8 mouse cellular contexts compared by ENCODE assay signal in the genomic region with DNA sequence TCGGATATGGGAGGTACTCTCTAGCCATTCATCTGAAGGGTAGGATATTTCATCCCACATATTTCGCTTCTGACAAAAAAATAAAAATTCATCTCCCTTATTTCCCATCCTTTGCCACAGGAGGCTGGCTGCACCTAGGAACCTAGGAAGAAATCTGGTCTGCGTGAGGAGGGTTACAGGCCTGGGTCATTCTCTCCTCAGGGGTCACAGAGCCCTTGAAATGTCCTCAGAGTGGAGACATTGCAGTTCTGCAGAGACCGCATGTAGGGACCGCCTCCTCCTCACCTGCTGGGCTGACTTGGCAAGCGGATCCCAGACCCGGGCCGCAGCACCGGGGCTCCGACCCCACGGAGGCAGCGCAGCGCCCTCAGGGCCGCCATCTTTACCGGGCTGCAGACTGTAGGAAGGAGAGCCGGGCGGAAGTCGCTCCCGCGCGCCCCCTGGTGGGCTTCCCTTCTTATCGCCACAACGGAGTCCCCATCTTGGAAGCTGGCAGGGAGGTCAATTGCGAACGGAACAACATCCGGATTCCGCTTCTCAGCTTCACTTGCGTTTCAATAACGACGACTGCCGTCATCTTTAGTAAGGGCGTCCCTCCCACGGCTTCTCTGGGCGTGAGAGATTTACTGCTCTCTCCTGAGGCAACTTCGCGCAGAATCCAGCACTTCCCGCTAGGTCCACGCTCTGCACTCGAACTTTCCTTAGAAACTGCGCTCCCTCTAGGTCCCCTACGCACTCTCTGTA. TPM values are rescaled to one million over a fixed set of nuclear protein-coding genes. Genes with fewer than 3 reads are reported as not detected.
DNase-seq lines count a peak whose midpoint lies in the region; ATAC-seq lines count a peak whose summit lies in the region.

No protein-coding gene starts in this region.

- WGBS in forebrain, embryonic 14.5 days = under 1% methylated on average over 41 of the region's 41 CpGs
- under 1% methylated on average over 41 of the region's 41 CpGs for WGBS in neural tube, embryonic 15.5 days

- peak; percentile 93 for ATAC-seq in forebrain, embryonic 14.5 days
- peak; percentile 95 for ATAC-seq in neural tube, embryonic 15.5 days (ENCODE audit: low FRiP score)

- DNase-seq in ES-CJ7 (ENCODE audit: low read depth, low spot score) = peak; percentile 99
- DNase-seq in cerebellum, adult 11 months = peak; percentile 98
- peak; percentile 100 for DNase-seq in forebrain, embryonic 14.5 days (ENCODE audit: low spot score)
- peak; percentile 98 to 99 for DNase-seq in heart, postnatal 14 days
- peak; percentile 97 for DNase-seq in layer of hippocampus, adult 11-12 months (ENCODE audit: low spot score)
- peak; percentile 98 to 99 for DNase-seq in lung, adult 18-20 months
- peak; percentile 97 for DNase-seq in testis, postnatal 14 days (ENCODE audit: low spot score)

- peaks cover 29% of the 10 kb centered on the region for H3K4me1 ChIP-seq in forebrain, embryonic 14.5 days (ENCODE audit: control insufficient read depth, insufficient read depth, low read length)
- H3K4me1 ChIP-seq in neural tube, embryonic 15.5 days = peaks cover 50% of the 10 kb centered on the region

- peak overlapping the region; percentile 91 for H3K9ac ChIP-seq in forebrain, embryonic 14.5 days (ENCODE audit: low read length)
- H3K9ac ChIP-seq in neural tube, embryonic 15.5 days (replicated peaks) = peak overlapping the region; percentile 88

- peak overlapping the region; percentile 73 for H3K4me3 ChIP-seq in forebrain, embryonic 14.5 days (ENCODE audit: low read depth, low read length)
- peak overlapping the region; percentile 77 for H3K4me3 ChIP-seq in neural tube, embryonic 15.5 days (replicated peaks)

- peak overlapping the region; percentile 88 for H3K4me2 ChIP-seq in forebrain, embryonic 14.5 days (ENCODE audit: low read length)
- peak overlapping the region; percentile 78 for H3K4me2 ChIP-seq in neural tube, embryonic 15.5 days

- H3K27ac ChIP-seq in forebrain, embryonic 14.5 days (ENCODE audit: low read depth, low read length) = peak overlapping the region; percentile 78
- peak overlapping the region; percentile 84 for H3K27ac ChIP-seq in neural tube, embryonic 15.5 days (replicated peaks)

- H3K36me3 ChIP-seq in forebrain, embryonic 14.5 days (ENCODE audit: control insufficient read depth, insufficient read depth, low read length) = peaks cover 23% of the 10 kb centered on the region
- H3K36me3 ChIP-seq in neural tube, embryonic 15.5 days = peaks cover 22% of the 10 kb centered on the region

- no peaks in the 10 kb centered on the region for H3K27me3 ChIP-seq in forebrain, embryonic 14.5 days (replicated peaks; ENCODE audit: control insufficient read depth, insufficient read depth, low read length)
- H3K27me3 ChIP-seq in neural tube, embryonic 15.5 days (replicated peaks) = no peaks in the 10 kb centered on the region

- H3K9me3 ChIP-seq in forebrain, embryonic 14.5 days (replicated peaks; ENCODE audit: control insufficient read depth, low read length) = no peaks in the 10 kb centered on the region
- H3K9me3 ChIP-seq in neural tube, embryonic 15.5 days (replicated peaks) = no peaks in the 10 kb centered on the region

- intact Hi-C loops in heart, postnatal 14 days (cut with DNase I) = no loop called here

RNA-seq across cellular contexts. Expression of a gene that starts 3.3 kb away (rescaled TPM):
- 2.5 and 3.9 TPM in 2 replicates for polyA plus RNA-seq in forebrain, embryonic 14.5 days (2014; fragmentation: Nextera tagmentation; extraction: Ambion mirVana)
- total RNA-seq in heart, postnatal 14 days (2021) = 1 to 10 TPM; 2.9 to 3.6 TPM
- 3.3 and 3.6 TPM in 2 replicates for polyA plus RNA-seq in neural tube, embryonic 15.5 days (2015; fragmentation: Nextera tagmentation; extraction: Ambion mirVana)

RNA-seq across cellular contexts. Expression of a gene that starts 4.3 kb away (rescaled TPM):
- polyA plus RNA-seq in forebrain, embryonic 14.5 days (2014; fragmentation: Nextera tagmentation; extraction: Ambion mirVana) = 244 and 260 TPM in 2 replicates
- total RNA-seq in heart, postnatal 14 days (2021) = 1,000 to 10,000 TPM; 1,236 to 1,272 TPM
- polyA plus RNA-seq in neural tube, embryonic 15.5 days (2015; fragmentation: Nextera tagmentation; extraction: Ambion mirVana) = 237 and 260 TPM in 2 replicates

RNA-seq across cellular contexts. Expression of a gene that starts 12.7 kb away (rescaled TPM):
- 25.1 and 31.5 TPM in 2 replicates for polyA plus RNA-seq in forebrain, embryonic 14.5 days (2014; fragmentation: Nextera tagmentation; extraction: Ambion mirVana)
- total RNA-seq in heart, postnatal 14 days (2021) = 10 to 100 TPM; 10.2 to 11.6 TPM
- 32.0 and 46.6 TPM in 2 replicates for polyA plus RNA-seq in neural tube, embryonic 15.5 days (2015; fragmentation: Nextera tagmentation; extraction: Ambion mirVana)

RNA-seq across cellular contexts. Expression of a gene that starts 22.0 kb away (rescaled TPM):
- 0.88 and 1.9 TPM in 2 replicates for polyA plus RNA-seq in forebrain, embryonic 14.5 days (2014; fragmentation: Nextera tagmentation; extraction: Ambion mirVana)
- 1 to 10 TPM; 1.6 to 4.0 TPM for total RNA-seq in heart, postnatal 14 days (2021)
- polyA plus RNA-seq in neural tube, embryonic 15.5 days (2015; fragmentation: Nextera tagmentation; extraction: Ambion mirVana) = 11.1 and 12.9 TPM in 2 replicates

RNA-seq across cellular contexts. Expression of a gene that starts 23.2 kb away (rescaled TPM):
- 74.9 and 94.2 TPM in 2 replicates for polyA plus RNA-seq in forebrain, embryonic 14.5 days (2014; fragmentation: Nextera tagmentation; extraction: Ambion mirVana)
- 10 to 100 TPM; 19.5 to 25.7 TPM for total RNA-seq in heart, postnatal 14 days (2021)
- polyA plus RNA-seq in neural tube, embryonic 15.5 days (2015; fragmentation: Nextera tagmentation; extraction: Ambion mirVana) = 90.6 and 97.6 TPM in 2 replicates

Comparison
In these comparisons a context has a peak if more than half of its experiments do, and no peak if none do; other contexts are left out.
1. Peak in every context shown above with its lines: DNase-seq, ATAC-seq, H3K4me3 ChIP-seq and H3K27ac ChIP-seq.